Mouse (Mus musculus) CD4-positive helper T cell, adult 2 months (primary cell): ENCODE data around the gene Fkbp6.
A peak's percentile ranks its signal among the peaks of the same experiment; 100 is the strongest.

Experiments used
- DNase-seq: peaks from one replicate; pipeline ENCODE4 v3.0.0-alpha.2; 2012; ENCODE audit warnings: low read depth, missing footprints, low spot score

The Fkbp6 gene

GRCm38 (mm10) chr5:135352995-135353394 lies 3.2 kb upstream of the Fkbp6 start, which contains the start of gene Trim50:
Gene Trim50 (plus strand): TSS chr5:135353295.
- DNase-seq = no peak

GRCm38 (mm10) chr5:135351606-135352005 lies 1.8 kb upstream of the Fkbp6 start:
- DNase-seq = no peak

- DNase-seq = no peak
Measured at GRCm38 (mm10) chr5:135347511-135348011, 2.3 kb downstream of the Fkbp6 start.

- DNase-seq = no peak
Measured at GRCm38 (mm10) chr5:135346430-135346829, 3.4 kb downstream of the Fkbp6 start.

GRCm38 (mm10) chr5:135345989-135346388 lies 3.9 kb downstream of the Fkbp6 start:
- DNase-seq = no peak

GRCm38 (mm10) chr5:135337575-135337974 lies 12.3 kb downstream of the Fkbp6 start:
- DNase-seq = no peak

- no peak for DNase-seq
Measured at GRCm38 (mm10) chr5:135331161-135331560, 18.7 kb downstream of the Fkbp6 start.

- DNase-seq = no peak
Measured at GRCm38 (mm10) chr5:135330201-135330600, 19.6 kb downstream of the Fkbp6 start.

- no peak for DNase-seq
Measured at GRCm38 (mm10) chr5:135329471-135329870, 20.4 kb downstream of the Fkbp6 start.

- no peak for DNase-seq
Measured at GRCm38 (mm10) chr5:135326121-135326659, 23.7 kb downstream of the Fkbp6 start.

- DNase-seq = no peak
Measured at GRCm38 (mm10) chr5:135322197-135322596, 27.6 kb downstream of the Fkbp6 start.

- no peak for DNase-seq
Measured at GRCm38 (mm10) chr5:135319856-135320255, 30.0 kb downstream of the Fkbp6 start.

- no peak for DNase-seq
Measured at GRCm38 (mm10) chr5:135316177-135316576, 33.7 kb downstream of the Fkbp6 start.

GRCm38 (mm10) chr5:135306321-135306965 lies 43.4 kb downstream of the Fkbp6 start:
- DNase-seq = no peak

- DNase-seq = no peak
Measured at GRCm38 (mm10) chr5:135302454-135302853, 47.4 kb downstream of the Fkbp6 start.

GRCm38 (mm10) chr5:135301916-135302315 lies 47.9 kb downstream of the Fkbp6 start:
- DNase-seq = no peak

- no peak for DNase-seq
Measured at GRCm38 (mm10) chr5:135292001-135292400, 57.8 kb downstream of the Fkbp6 start.

- no peak for DNase-seq
Measured at GRCm38 (mm10) chr5:135291193-135291592, 58.7 kb downstream of the Fkbp6 start.

- DNase-seq = no peak
Measured at GRCm38 (mm10) chr5:135290703-135291102, 59.1 kb downstream of the Fkbp6 start.

- DNase-seq = no peak
Measured at GRCm38 (mm10) chr5:135286926-135287325, 62.9 kb downstream of the Fkbp6 start.

GRCm38 (mm10) chr5:135286185-135286584 lies 63.7 kb downstream of the Fkbp6 start:
- DNase-seq = peak; percentile 42

- DNase-seq = no peak
Measured at GRCm38 (mm10) chr5:135285211-135285610, 64.6 kb downstream of the Fkbp6 start.

- no peak for DNase-seq
Measured at GRCm38 (mm10) chr5:135280226-135280625, 69.6 kb downstream of the Fkbp6 start.
